8 mouse cellular contexts compared by ENCODE assay signal in the genomic region with DNA sequence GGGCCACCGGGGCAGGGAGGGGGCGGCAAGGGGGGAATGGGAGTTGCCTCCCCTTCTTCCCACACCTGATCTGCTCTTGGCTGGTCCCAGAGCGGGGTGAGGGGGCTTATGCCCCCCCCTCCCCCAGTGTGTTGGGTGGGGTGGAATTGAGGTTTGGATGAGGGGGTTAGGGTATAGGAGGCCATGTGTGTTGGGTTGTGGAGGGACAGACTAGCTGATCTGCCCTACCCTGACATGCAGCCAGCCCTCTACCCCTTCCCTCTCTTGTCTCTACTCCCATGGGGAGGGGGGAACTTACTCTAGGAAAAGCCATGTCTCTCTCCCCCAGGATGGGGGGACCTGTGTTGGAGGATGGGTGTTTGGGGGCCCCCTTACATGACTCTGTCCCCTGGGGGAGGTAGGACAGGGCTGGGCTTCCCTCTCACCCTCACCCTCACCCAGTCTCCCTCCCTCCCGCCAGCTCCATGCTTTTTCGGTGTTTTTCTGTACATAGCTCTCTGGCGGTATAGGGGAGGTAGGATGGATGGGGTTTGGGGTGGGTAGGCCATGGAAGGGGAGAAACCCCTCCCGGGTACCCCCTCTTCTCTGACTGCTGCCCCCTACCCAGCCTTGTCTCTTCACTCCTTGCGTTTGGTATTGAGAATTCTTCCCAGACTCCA. TPM values are rescaled to one million over a fixed set of nuclear protein-coding genes. Genes with fewer than 3 reads are reported as not detected.
DNase-seq lines count a peak whose midpoint lies in the region; ATAC-seq and TF ChIP-seq lines count a peak whose summit lies in the region.
"Had no signal": no experiment of that assay in that cellular context is flagged by ENCODE, and none has a peak within 500 bp of the region (broad histone marks: within the 10 kb centered on the region; RNA-seq: fewer than 3 reads in every experiment).

No protein-coding gene starts in this region.

- no peak for TF ChIP-seq CTCF in thymus, adult 2 months (IDR thresholded peaks at IDR 0.05; ENCODE audit: borderline replicate concordance, control insufficient read depth, extremely low read depth, insufficient read depth, low read length, poor library complexity)

- H3K27ac ChIP-seq in kidney, embryonic 16.5 days (ENCODE audit: low read length), result no peak overlapping the region
- H3K27ac ChIP-seq in embryonic facial prominence, embryonic 11.5 days (replicated peaks; ENCODE audit: low read depth, low read length), result no peak overlapping the region
- no peak overlapping the region for H3K27ac ChIP-seq in hindbrain, embryonic 14.5 days
- H3K27ac ChIP-seq in midbrain, embryonic 13.5 days, result no peak overlapping the region
- H3K27ac ChIP-seq in thymus, adult 2 months (ENCODE audit: control insufficient read depth, insufficient read depth, low read length), result no peak overlapping the region

- no peaks in the 10 kb centered on the region for H3K9me3 ChIP-seq in kidney, embryonic 16.5 days (ENCODE audit: low read length)
- H3K9me3 ChIP-seq in embryonic facial prominence, embryonic 11.5 days (replicated peaks; ENCODE audit: control insufficient read depth, low read length), result no peaks in the 10 kb centered on the region
- H3K9me3 ChIP-seq in hindbrain, embryonic 14.5 days (ENCODE audit: control insufficient read depth, low read length), result no peaks in the 10 kb centered on the region
- H3K9me3 ChIP-seq in midbrain, embryonic 13.5 days, result no peaks in the 10 kb centered on the region

- DNase-seq in kidney, postnatal 14 days, result no peak
- DNase-seq in embryonic facial prominence, embryonic 11.5 days (ENCODE audit: low spot score), result no peak
- DNase-seq in hindbrain, embryonic 14.5 days (ENCODE audit: low spot score), result no peak
- DNase-seq in thymus, adult 2 months, result no peak
- DNase-seq in retina, postnatal 1 day, result no peak

- no peak for ATAC-seq in kidney, embryonic 16.5 days (ENCODE audit: low FRiP score, low TSS enrichment)
- ATAC-seq in embryonic facial prominence, embryonic 11.5 days (replicated peaks; ENCODE audit: insufficient number of reproducible peaks, low FRiP score, low TSS enrichment, low read depth), result no peak
- ATAC-seq in hindbrain, embryonic 14.5 days (ENCODE audit: low FRiP score), result no peak
- ATAC-seq in midbrain, embryonic 13.5 days, result no peak
- ATAC-seq: Patski had no signal

- peak overlapping the region; percentile 80 for H3K4me2 ChIP-seq in kidney, embryonic 16.5 days (replicated peaks; ENCODE audit: low read depth, low read length)
- H3K4me2 ChIP-seq in embryonic facial prominence, embryonic 11.5 days (ENCODE audit: low read depth, low read length), result peak overlapping the region; percentile 3
- peak overlapping the region; percentile 96; the same call in 1 of the 2 replicates for H3K4me2 ChIP-seq in hindbrain, embryonic 14.5 days (replicated peaks)
- H3K4me2 ChIP-seq in midbrain, embryonic 13.5 days (replicated peaks), result peak overlapping the region; percentile 86; the same call in 1 of the 2 replicates

- peak overlapping the region; percentile 95 for H3K9ac ChIP-seq in kidney, embryonic 16.5 days (replicated peaks; ENCODE audit: low read length)
- H3K9ac ChIP-seq in embryonic facial prominence, embryonic 11.5 days (replicated peaks; ENCODE audit: low read length), result peak overlapping the region; percentile 10; the same call in 1 of the 2 replicates
- 0 out of 2 replicates have a peak overlapping the region, but pooled peaks have one; percentile 79 for H3K9ac ChIP-seq in hindbrain, embryonic 14.5 days
- H3K9ac ChIP-seq in midbrain, embryonic 13.5 days (replicated peaks), result peak overlapping the region; percentile 44

- H3K36me3 ChIP-seq in kidney, embryonic 16.5 days (ENCODE audit: insufficient read depth, low read length), result peaks cover 25% of the 10 kb centered on the region
- peaks cover 8% of the 10 kb centered on the region for H3K36me3 ChIP-seq in embryonic facial prominence, embryonic 11.5 days (replicated peaks; ENCODE audit: control insufficient read depth, insufficient read depth, low read depth, low read length)
- H3K36me3 ChIP-seq in hindbrain, embryonic 14.5 days (replicated peaks; ENCODE audit: control insufficient read depth, insufficient read depth), result peaks cover 50% of the 10 kb centered on the region
- H3K36me3 ChIP-seq in midbrain, embryonic 13.5 days, result peaks cover 63% of the 10 kb centered on the region
- 0 out of 2 replicates have a peak, but pooled peaks cover 5% of the 10 kb centered on the region for H3K36me3 ChIP-seq in thymus, adult 2 months (ENCODE audit: control insufficient read depth, insufficient read depth, low read length)

- peaks cover 28% of the 10 kb centered on the region for H3K4me1 ChIP-seq in kidney, embryonic 16.5 days (ENCODE audit: insufficient read depth, low read length)
- H3K4me1 ChIP-seq in embryonic facial prominence, embryonic 11.5 days (ENCODE audit: control insufficient read depth, insufficient read depth, low read length), result peaks cover 10% of the 10 kb centered on the region; the same call in 1 of the 2 replicates
- peaks cover 37% of the 10 kb centered on the region for H3K4me1 ChIP-seq in hindbrain, embryonic 14.5 days (replicated peaks; ENCODE audit: control insufficient read depth, insufficient read depth, low read length)
- H3K4me1 ChIP-seq in midbrain, embryonic 13.5 days (replicated peaks), result peaks cover 47% of the 10 kb centered on the region
- peaks cover 33% of the 10 kb centered on the region for H3K4me1 ChIP-seq in thymus, adult 2 months (replicated peaks; ENCODE audit: control insufficient read depth, insufficient read depth, low read length)

- H3K4me3 ChIP-seq in kidney, embryonic 16.5 days (ENCODE audit: low read length), result peak overlapping the region; percentile 97
- no peak overlapping the region for H3K4me3 ChIP-seq in embryonic facial prominence, embryonic 11.5 days (ENCODE audit: low read depth, low read length)
- no peak overlapping the region for H3K4me3 ChIP-seq in hindbrain, embryonic 14.5 days (replicated peaks; ENCODE audit: low read length)
- H3K4me3 ChIP-seq in midbrain, embryonic 13.5 days (replicated peaks), result no peak overlapping the region
- no peak overlapping the region for H3K4me3 ChIP-seq in thymus, adult 2 months (ENCODE audit: control insufficient read depth, insufficient read depth, low read length)

- TF ChIP-seq POLR2A in thymus, adult 2 months (IDR thresholded peaks at IDR 0.05; ENCODE audit: control insufficient read depth, extremely low read depth, insufficient read depth, low read length, poor library complexity), result no peak

- WGBS in kidney, embryonic 16.5 days, result 68% methylated on average over 8 of the region's 8 CpGs
- WGBS in embryonic facial prominence, embryonic 11.5 days, result 40% methylated on average over 6 of the region's 8 CpGs
- 51% methylated on average over 7 of the region's 8 CpGs for WGBS in hindbrain, embryonic 14.5 days
- 58% methylated on average over 8 of the region's 8 CpGs for WGBS in midbrain, embryonic 13.5 days
- WGBS in thymus, adult 2 months, result 88% methylated on average over 8 of the region's 8 CpGs

- no peaks in the 10 kb centered on the region for H3K27me3 ChIP-seq in kidney, embryonic 16.5 days (ENCODE audit: insufficient read depth, low read length)
- H3K27me3 ChIP-seq in embryonic facial prominence, embryonic 11.5 days (ENCODE audit: control insufficient read depth, insufficient read depth, low read length), result no peaks in the 10 kb centered on the region
- no peaks in the 10 kb centered on the region for H3K27me3 ChIP-seq in hindbrain, embryonic 14.5 days (ENCODE audit: control insufficient read depth, insufficient read depth, low read length)
- no peaks in the 10 kb centered on the region for H3K27me3 ChIP-seq in midbrain, embryonic 13.5 days
- H3K27me3 ChIP-seq in thymus, adult 2 months (ENCODE audit: control insufficient read depth, insufficient read depth, low read length), result no peaks in the 10 kb centered on the region
- H3K27me3 ChIP-seq: Patski had no signal

RNA-seq across cellular contexts. Expression of gene Zbtb9, which starts 1.6 kb away (rescaled TPM):
- polyA plus RNA-seq in kidney, embryonic 16.5 days (2015; fragmentation: Nextera tagmentation; extraction: Ambion mirVana), result 19.9 and 20.1 TPM in 2 replicates
- polyA plus RNA-seq in embryonic facial prominence, embryonic 11.5 days (2014; fragmentation: Nextera tagmentation; extraction: Ambion mirVana), result 10.1 and 11.9 TPM in 2 replicates
- polyA plus RNA-seq in hindbrain, embryonic 14.5 days (2014; fragmentation: Nextera tagmentation; extraction: Ambion mirVana), result 9.7 and 11.1 TPM in 2 replicates
- 18.9 and 20.8 TPM in 2 replicates for polyA plus RNA-seq in midbrain, embryonic 13.5 days (2015; fragmentation: Nextera tagmentation; extraction: Ambion mirVana)
- 54.6 and 60.7 TPM in 2 replicates for polyA plus RNA-seq in thymus, adult 2 months (2012; rRNA removed)

RNA-seq across cellular contexts. Expression of gene Syngap1, which starts 30.3 kb away (rescaled TPM):
- 1.1 and 2.2 TPM in 2 replicates for polyA plus RNA-seq in kidney, embryonic 16.5 days (2015; fragmentation: Nextera tagmentation; extraction: Ambion mirVana)
- polyA plus RNA-seq in embryonic facial prominence, embryonic 11.5 days (2014; fragmentation: Nextera tagmentation; extraction: Ambion mirVana), result 2.3 and 2.8 TPM in 2 replicates
- polyA plus RNA-seq in hindbrain, embryonic 14.5 days (2014; fragmentation: Nextera tagmentation; extraction: Ambion mirVana), result 4.3 and 5.0 TPM in 2 replicates
- 5.0 and 6.2 TPM in 2 replicates for polyA plus RNA-seq in midbrain, embryonic 13.5 days (2015; fragmentation: Nextera tagmentation; extraction: Ambion mirVana)
- 7.6 and 7.7 TPM in 2 replicates for polyA plus RNA-seq in thymus, adult 2 months (2012; rRNA removed)

RNA-seq across cellular contexts. Expression of gene Cuta, which starts 32.0 kb away (rescaled TPM):
- 187 and 203 TPM in 2 replicates for polyA plus RNA-seq in kidney, embryonic 16.5 days (2015; fragmentation: Nextera tagmentation; extraction: Ambion mirVana)
- 153 and 163 TPM in 2 replicates for polyA plus RNA-seq in embryonic facial prominence, embryonic 11.5 days (2014; fragmentation: Nextera tagmentation; extraction: Ambion mirVana)
- 112 and 113 TPM in 2 replicates for polyA plus RNA-seq in hindbrain, embryonic 14.5 days (2014; fragmentation: Nextera tagmentation; extraction: Ambion mirVana)
- polyA plus RNA-seq in midbrain, embryonic 13.5 days (2015; fragmentation: Nextera tagmentation; extraction: Ambion mirVana), result 145 and 148 TPM in 2 replicates
- 235 and 251 TPM in 2 replicates for polyA plus RNA-seq in thymus, adult 2 months (2012; rRNA removed)

RNA-seq across cellular contexts. Expression of gene Phf1, which starts 38.5 kb away (rescaled TPM):
- 9.3 and 9.4 TPM in 2 replicates for polyA plus RNA-seq in kidney, embryonic 16.5 days (2015; fragmentation: Nextera tagmentation; extraction: Ambion mirVana)
- polyA plus RNA-seq in embryonic facial prominence, embryonic 11.5 days (2014; fragmentation: Nextera tagmentation; extraction: Ambion mirVana), result 3.7 TPM in 2 replicates
- polyA plus RNA-seq in hindbrain, embryonic 14.5 days (2014; fragmentation: Nextera tagmentation; extraction: Ambion mirVana), result 20.6 and 23.3 TPM in 2 replicates
- polyA plus RNA-seq in midbrain, embryonic 13.5 days (2015; fragmentation: Nextera tagmentation; extraction: Ambion mirVana), result 13.6 and 17.7 TPM in 2 replicates
- polyA plus RNA-seq in thymus, adult 2 months (2012; rRNA removed), result 125 and 132 TPM in 2 replicates

RNA-seq across cellular contexts. Expression of gene Kifc5b, which starts 54.5 kb away (rescaled TPM):
- 8.2 and 10.8 TPM in 2 replicates for polyA plus RNA-seq in kidney, embryonic 16.5 days (2015; fragmentation: Nextera tagmentation; extraction: Ambion mirVana)
- 3.9 and 5.6 TPM in 2 replicates for polyA plus RNA-seq in embryonic facial prominence, embryonic 11.5 days (2014; fragmentation: Nextera tagmentation; extraction: Ambion mirVana)
- polyA plus RNA-seq in hindbrain, embryonic 14.5 days (2014; fragmentation: Nextera tagmentation; extraction: Ambion mirVana), result 0.90 and 2.1 TPM in 2 replicates
- 4.2 and 4.4 TPM in 2 replicates for polyA plus RNA-seq in midbrain, embryonic 13.5 days (2015; fragmentation: Nextera tagmentation; extraction: Ambion mirVana)
- 26.0 and 30.1 TPM in 2 replicates for polyA plus RNA-seq in thymus, adult 2 months (2012; rRNA removed)

Comparison
In these comparisons a context has a peak if more than half of its experiments do, and no peak if none do; other contexts are left out.
1. H3K4me2 ChIP-seq: peak in every context shown above with its lines; median percentile 96 in hindbrain, embryonic 14.5 days; 86 in midbrain, embryonic 13.5 days; 80 in kidney, embryonic 16.5 days; 3 in embryonic facial prominence, embryonic 11.5 days.
2. H3K9ac ChIP-seq: peak in every context shown above with its lines; median percentile 95 in kidney, embryonic 16.5 days; 79 in hindbrain, embryonic 14.5 days; 44 in midbrain, embryonic 13.5 days; 10 in embryonic facial prominence, embryonic 11.5 days.